Mouse (Mus musculus): ENCODE results near the gene Gm49673. TPM values are rescaled to one million over a fixed set of nuclear protein-coding genes. Genes with fewer than 3 reads are reported as not detected.
"Not testable (repeated sequence)": the region's sequence is repeated elsewhere in the genome, so short reads cannot be mapped to it uniquely, and the experiment has no call there.

The Gm49673 gene
- total RNA-seq, 1 experiment: 0.27 TPM

- Histone ChIP-seq H3K9ac (ENCODE audit: insufficient read depth, low read depth, low read length, poor library complexity, severe bottlenecking) (peak overlapping the region; percentile 97), H3K27ac (ENCODE audit: insufficient read depth, low read depth, low read length, poor library complexity, severe bottlenecking) (peak overlapping the region; percentile 81), H3K36me3 (ENCODE audit: control insufficient read depth, insufficient read depth, low read length, poor library complexity, severe bottlenecking) (peaks cover 11% of the 10 kb centered on the region), H3K4me3 (ENCODE audit: insufficient read depth in 1 of 2, low read depth in 1 of 2, low read length in 2 of 2, poor library complexity in 1 of 2, severe bottlenecking in 1 of 2) (peak overlapping the region; percentile 95 to 96)
- H3K9me3 ChIP-seq (ENCODE audit: control insufficient read depth, insufficient read depth, low read depth, low read length); H3K4me1 ChIP-seq (ENCODE audit: control insufficient read depth in 2 of 2, insufficient read depth in 2 of 2, low read length in 2 of 2, poor library complexity in 1 of 2); DNase-seq (ENCODE audit: low read depth, low spot score); in situ Hi-C loops (cut with MboI; ENCODE audit: low sequenced_read_pairs in 2 of 2, unreplicated experiment in 2 of 2): not testable (repeated sequence)
Observed at GRCm38 (mm10) chr17:8165608-8165945, 18.0 kb upstream of the Gm49673 start.

- Histone ChIP-seq H3K9ac (ENCODE audit: insufficient read depth, low read depth, low read length, poor library complexity, severe bottlenecking) (peak within 1 kb of the TSS; percentile 97), H3K27ac (ENCODE audit: insufficient read depth, low read depth, low read length, poor library complexity, severe bottlenecking) (peak within 1 kb of the TSS; percentile 81), H3K4me3 (ENCODE audit: insufficient read depth in 1 of 2, low read depth in 1 of 2, low read length in 2 of 2, poor library complexity in 1 of 2, severe bottlenecking in 1 of 2) (peak within 1 kb of the TSS; percentile 95 to 96)
- H3K36me3 ChIP-seq (ENCODE audit: control insufficient read depth, insufficient read depth, low read length, poor library complexity, severe bottlenecking); in situ Hi-C loops (cut with MboI; ENCODE audit: low sequenced_read_pairs in 2 of 2, unreplicated experiment in 2 of 2); H3K4me1 ChIP-seq (ENCODE audit: control insufficient read depth in 2 of 2, insufficient read depth in 2 of 2, low read length in 2 of 2, poor library complexity in 1 of 2); DNase-seq (ENCODE audit: low read depth, low spot score); H3K9me3 ChIP-seq (ENCODE audit: control insufficient read depth, insufficient read depth, low read depth, low read length): not testable (repeated sequence)
Observed at GRCm38 (mm10) chr17:8164701-8165607, 17.4 kb upstream of the Gm49673 start, which contains the start of gene Fgfr1op. Gene Fgfr1op (plus strand): TSS chr17:8165501.

DNA sequence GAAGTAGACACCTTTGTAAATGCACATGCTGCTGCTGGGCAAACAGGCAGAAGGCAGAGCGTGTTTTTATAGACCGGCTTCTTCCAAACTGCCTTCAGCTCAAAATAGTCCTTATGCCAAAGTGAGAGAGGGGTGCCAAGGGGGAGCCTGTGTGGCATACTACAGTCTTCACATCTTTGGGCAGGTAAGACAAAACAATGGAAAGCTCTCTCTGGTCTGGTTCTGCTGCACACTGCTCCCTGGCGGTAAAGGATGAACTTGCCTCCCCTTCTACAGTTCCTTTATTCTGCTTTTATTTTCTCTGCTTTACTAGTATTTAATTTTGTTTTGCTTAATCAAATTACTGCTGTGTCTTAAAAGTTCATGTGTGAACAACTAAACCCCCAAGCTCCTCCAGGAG lies 13.4 kb upstream of the Gm49673 start:
- H3K4me3 ChIP-seq (ENCODE audit: insufficient read depth in 1 of 2, low read depth in 1 of 2, low read length in 2 of 2, poor library complexity in 1 of 2, severe bottlenecking in 1 of 2); H3K9me3 ChIP-seq (ENCODE audit: control insufficient read depth, insufficient read depth, low read depth, low read length); DNase-seq (ENCODE audit: low read depth, low spot score); H3K4me1 ChIP-seq (ENCODE audit: control insufficient read depth in 2 of 2, insufficient read depth in 2 of 2, low read length in 2 of 2, poor library complexity in 1 of 2); in situ Hi-C loops (cut with MboI; ENCODE audit: low sequenced_read_pairs in 2 of 2, unreplicated experiment in 2 of 2); H3K27ac ChIP-seq (ENCODE audit: insufficient read depth, low read depth, low read length, poor library complexity, severe bottlenecking); H3K9ac ChIP-seq (ENCODE audit: insufficient read depth, low read depth, low read length, poor library complexity, severe bottlenecking); H3K36me3 ChIP-seq (ENCODE audit: control insufficient read depth, insufficient read depth, low read length, poor library complexity, severe bottlenecking): not testable (repeated sequence)

DNA sequence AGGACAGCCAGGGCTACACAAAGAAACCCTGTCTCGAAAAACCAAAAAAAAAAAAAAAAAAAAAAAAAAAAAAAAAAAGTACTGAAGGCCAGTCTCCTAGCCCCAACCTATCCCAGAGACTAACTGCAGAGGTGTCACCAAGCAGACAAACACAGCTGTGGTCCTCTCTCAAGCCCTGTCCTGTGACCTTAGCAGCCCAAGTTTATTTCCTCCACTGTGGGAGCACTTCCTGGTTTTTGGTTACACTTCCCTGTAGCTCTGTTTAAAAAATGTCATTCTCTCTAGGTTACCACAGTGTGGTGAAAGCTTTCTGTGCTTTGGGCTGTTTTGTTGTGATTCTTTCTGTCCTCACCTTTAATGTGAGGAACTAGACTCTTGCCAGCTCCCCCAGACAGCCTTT lies 11.0 kb upstream of the Gm49673 start:
- H3K36me3 ChIP-seq (ENCODE audit: control insufficient read depth, insufficient read depth, low read length, poor library complexity, severe bottlenecking); H3K4me3 ChIP-seq (ENCODE audit: insufficient read depth in 1 of 2, low read depth in 1 of 2, low read length in 2 of 2, poor library complexity in 1 of 2, severe bottlenecking in 1 of 2); in situ Hi-C loops (cut with MboI; ENCODE audit: low sequenced_read_pairs in 2 of 2, unreplicated experiment in 2 of 2); H3K4me1 ChIP-seq (ENCODE audit: control insufficient read depth in 2 of 2, insufficient read depth in 2 of 2, low read length in 2 of 2, poor library complexity in 1 of 2); H3K9me3 ChIP-seq (ENCODE audit: control insufficient read depth, insufficient read depth, low read depth, low read length); H3K27ac ChIP-seq (ENCODE audit: insufficient read depth, low read depth, low read length, poor library complexity, severe bottlenecking); DNase-seq (ENCODE audit: low read depth, low spot score); H3K9ac ChIP-seq (ENCODE audit: insufficient read depth, low read depth, low read length, poor library complexity, severe bottlenecking): not testable (repeated sequence)

- H3K36me3 ChIP-seq (ENCODE audit: control insufficient read depth, insufficient read depth, low read length, poor library complexity, severe bottlenecking); H3K27ac ChIP-seq (ENCODE audit: insufficient read depth, low read depth, low read length, poor library complexity, severe bottlenecking); DNase-seq (ENCODE audit: low read depth, low spot score); H3K9me3 ChIP-seq (ENCODE audit: control insufficient read depth, insufficient read depth, low read depth, low read length); H3K4me3 ChIP-seq (ENCODE audit: insufficient read depth in 1 of 2, low read depth in 1 of 2, low read length in 2 of 2, poor library complexity in 1 of 2, severe bottlenecking in 1 of 2); H3K9ac ChIP-seq (ENCODE audit: insufficient read depth, low read depth, low read length, poor library complexity, severe bottlenecking); in situ Hi-C loops (cut with MboI; ENCODE audit: low sequenced_read_pairs in 2 of 2, unreplicated experiment in 2 of 2); H3K4me1 ChIP-seq (ENCODE audit: control insufficient read depth in 2 of 2, insufficient read depth in 2 of 2, low read length in 2 of 2, poor library complexity in 1 of 2): not testable (repeated sequence)
Observed at GRCm38 (mm10) chr17:8155982-8156381, 8.4 kb upstream of the Gm49673 start.

DNA sequence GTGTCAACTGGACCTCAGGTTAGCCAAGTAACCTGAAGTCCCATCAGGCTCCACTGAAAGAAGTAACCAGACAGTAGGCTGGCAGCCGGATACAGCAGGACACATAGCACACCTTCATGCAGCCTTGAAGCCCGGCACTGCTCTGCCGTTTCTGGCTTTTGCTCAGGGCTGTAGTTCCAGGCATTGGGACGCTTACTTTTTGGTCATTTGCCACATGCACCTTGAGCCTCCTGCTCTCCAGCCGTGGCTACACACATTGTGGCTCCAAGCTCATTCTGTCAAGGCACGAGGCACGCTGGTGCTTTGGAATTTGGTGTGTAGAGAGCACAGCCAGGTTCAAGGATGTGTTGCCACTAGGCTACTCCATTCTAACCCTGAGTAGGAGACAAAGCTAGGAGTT lies 7.4 kb upstream of the Gm49673 start:
- H3K9me3 ChIP-seq (ENCODE audit: control insufficient read depth, insufficient read depth, low read depth, low read length); H3K36me3 ChIP-seq (ENCODE audit: control insufficient read depth, insufficient read depth, low read length, poor library complexity, severe bottlenecking); H3K4me1 ChIP-seq (ENCODE audit: control insufficient read depth in 2 of 2, insufficient read depth in 2 of 2, low read length in 2 of 2, poor library complexity in 1 of 2); in situ Hi-C loops (cut with MboI; ENCODE audit: low sequenced_read_pairs in 2 of 2, unreplicated experiment in 2 of 2); H3K27ac ChIP-seq (ENCODE audit: insufficient read depth, low read depth, low read length, poor library complexity, severe bottlenecking); DNase-seq (ENCODE audit: low read depth, low spot score); H3K9ac ChIP-seq (ENCODE audit: insufficient read depth, low read depth, low read length, poor library complexity, severe bottlenecking); H3K4me3 ChIP-seq (ENCODE audit: insufficient read depth in 1 of 2, low read depth in 1 of 2, low read length in 2 of 2, poor library complexity in 1 of 2, severe bottlenecking in 1 of 2): not testable (repeated sequence)

DNA sequence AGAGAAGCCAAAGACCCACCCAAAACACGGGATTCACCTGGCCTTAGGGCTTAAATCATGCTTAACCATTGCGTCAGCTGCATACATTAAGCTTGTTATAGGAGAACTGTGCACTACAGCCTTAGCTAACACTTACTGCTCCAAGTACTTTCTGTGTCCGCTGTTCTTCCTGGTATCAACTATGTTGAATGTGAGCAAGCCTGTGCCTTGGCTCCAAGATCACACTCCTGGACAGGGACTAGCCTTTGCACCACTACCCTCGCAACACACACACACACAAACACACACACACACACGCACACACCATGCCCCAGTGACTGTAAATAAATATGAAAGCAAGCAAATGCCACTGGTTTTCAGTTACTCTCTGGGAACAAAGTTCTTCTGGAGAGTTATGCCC lies 657 bp downstream of the Gm49673 start:
- H3K9me3 ChIP-seq (ENCODE audit: control insufficient read depth, insufficient read depth, low read depth, low read length); in situ Hi-C loops (cut with MboI; ENCODE audit: low sequenced_read_pairs in 2 of 2, unreplicated experiment in 2 of 2); H3K27ac ChIP-seq (ENCODE audit: insufficient read depth, low read depth, low read length, poor library complexity, severe bottlenecking); DNase-seq (ENCODE audit: low read depth, low spot score); H3K4me3 ChIP-seq (ENCODE audit: insufficient read depth in 1 of 2, low read depth in 1 of 2, low read length in 2 of 2, poor library complexity in 1 of 2, severe bottlenecking in 1 of 2); H3K4me1 ChIP-seq (ENCODE audit: control insufficient read depth in 2 of 2, insufficient read depth in 2 of 2, low read length in 2 of 2, poor library complexity in 1 of 2); H3K9ac ChIP-seq (ENCODE audit: insufficient read depth, low read depth, low read length, poor library complexity, severe bottlenecking); H3K36me3 ChIP-seq (ENCODE audit: control insufficient read depth, insufficient read depth, low read length, poor library complexity, severe bottlenecking): not testable (repeated sequence)

DNA sequence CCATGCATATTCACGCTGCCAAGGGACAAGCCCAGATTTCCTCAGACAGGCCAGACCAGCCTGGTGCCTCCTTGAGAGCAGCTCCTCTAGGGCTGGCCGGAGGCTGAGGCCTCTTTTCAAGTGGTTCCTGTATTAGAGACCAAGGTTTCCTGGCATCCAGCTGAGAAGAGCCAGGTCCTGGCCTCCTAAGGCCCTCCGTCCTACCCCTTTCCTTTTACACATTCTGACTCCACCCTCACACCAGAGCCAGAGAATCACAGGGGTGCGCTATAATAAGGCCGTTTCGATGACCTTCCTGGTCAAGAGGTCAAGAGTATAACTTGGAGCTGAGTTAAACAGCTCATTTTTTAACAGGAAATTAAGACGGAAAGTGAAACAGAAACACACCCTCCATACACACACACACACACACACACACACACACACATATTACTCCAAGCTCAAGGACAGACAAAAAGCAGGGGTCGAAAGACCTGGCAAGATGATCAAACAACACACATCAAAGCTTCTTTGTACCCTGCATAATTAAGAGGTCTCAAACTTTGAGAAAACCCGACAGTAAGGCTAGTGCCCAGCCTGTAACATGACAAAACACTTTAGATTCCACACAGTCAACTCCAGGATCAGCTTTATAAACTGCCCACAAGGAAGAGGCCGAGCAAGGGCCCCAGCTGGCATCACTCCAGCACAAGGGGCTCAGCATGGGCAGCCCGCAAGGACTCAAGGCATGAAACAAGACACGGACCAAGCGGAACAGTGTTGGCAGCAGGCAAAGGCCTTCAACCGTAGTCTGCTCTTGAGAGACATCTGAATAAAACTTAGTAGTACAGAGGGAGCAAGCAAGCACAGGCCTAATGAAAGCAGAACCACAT lies 3.5 kb downstream of the Gm49673 start:
- H3K27ac ChIP-seq (ENCODE audit: insufficient read depth, low read depth, low read length, poor library complexity, severe bottlenecking); H3K4me1 ChIP-seq (ENCODE audit: control insufficient read depth in 2 of 2, insufficient read depth in 2 of 2, low read length in 2 of 2, poor library complexity in 1 of 2); H3K36me3 ChIP-seq (ENCODE audit: control insufficient read depth, insufficient read depth, low read length, poor library complexity, severe bottlenecking); in situ Hi-C loops (cut with MboI; ENCODE audit: low sequenced_read_pairs in 2 of 2, unreplicated experiment in 2 of 2); H3K4me3 ChIP-seq (ENCODE audit: insufficient read depth in 1 of 2, low read depth in 1 of 2, low read length in 2 of 2, poor library complexity in 1 of 2, severe bottlenecking in 1 of 2); DNase-seq (ENCODE audit: low read depth, low spot score); H3K9ac ChIP-seq (ENCODE audit: insufficient read depth, low read depth, low read length, poor library complexity, severe bottlenecking); H3K9me3 ChIP-seq (ENCODE audit: control insufficient read depth, insufficient read depth, low read depth, low read length): not testable (repeated sequence)
